Mouse (Mus musculus): ENCODE results near the gene Ankrd33b.

Ankrd33b gene

GRCm38 (mm10) chr15:31366596-31367480, 688 bp downstream of the Ankrd33b start:
- peak in 1 of 2 experiments; percentile 42 for DNase-seq

- peak; percentile 49 to 71 for DNase-seq
Observed at GRCm38 (mm10) chr15:31365720-31366591, 1.6 kb downstream of the Ankrd33b start.

- peak in 1 of 2 experiments; percentile 37 for DNase-seq
Observed at GRCm38 (mm10) chr15:31365041-31365719, 2.3 kb downstream of the Ankrd33b start.

- DNase-seq: peak; percentile 65 to 72
Observed at GRCm38 (mm10) chr15:31364396-31364795, 3.1 kb downstream of the Ankrd33b start.

- DNase-seq: peak in 1 of 2 experiments; percentile 22
Observed at GRCm38 (mm10) chr15:31363981-31364361, 3.6 kb downstream of the Ankrd33b start.

- DNase-seq: peak in 1 of 2 experiments; percentile 58
Observed at GRCm38 (mm10) chr15:31363241-31363980, 4.1 kb downstream of the Ankrd33b start.

GRCm38 (mm10) chr15:31361259-31361853, 6.2 kb downstream of the Ankrd33b start:
- DNase-seq: peak in 1 of 2 experiments; percentile 39

GRCm38 (mm10) chr15:31360593-31360992, 6.9 kb downstream of the Ankrd33b start:
- no peak for DNase-seq

- DNase-seq: peak; percentile 57 to 83
Observed at GRCm38 (mm10) chr15:31359805-31360204, 7.7 kb downstream of the Ankrd33b start.

- no peak for DNase-seq
Observed at GRCm38 (mm10) chr15:31352494-31353279, 14.8 kb downstream of the Ankrd33b start.

- DNase-seq: peak; percentile 34 to 70
Observed at GRCm38 (mm10) chr15:31349810-31350341, 17.6 kb downstream of the Ankrd33b start.

- no peak for DNase-seq
Observed at GRCm38 (mm10) chr15:31349046-31349445, 18.5 kb downstream of the Ankrd33b start.

GRCm38 (mm10) chr15:31348241-31348640, 19.3 kb downstream of the Ankrd33b start:
- no peak for DNase-seq

- no peak for DNase-seq
Observed at GRCm38 (mm10) chr15:31346508-31346907, 21.0 kb downstream of the Ankrd33b start.

- peak in 1 of 2 experiments; percentile 29 for DNase-seq
Observed at GRCm38 (mm10) chr15:31345366-31345765, 22.2 kb downstream of the Ankrd33b start.

- DNase-seq: peak in 1 of 2 experiments; percentile 29
Observed at GRCm38 (mm10) chr15:31344811-31345211, 22.7 kb downstream of the Ankrd33b start.

- peak; percentile 84 to 90 for DNase-seq
Observed at GRCm38 (mm10) chr15:31343602-31344001, 23.9 kb downstream of the Ankrd33b start.

- peak; percentile 59 to 79 for DNase-seq
Observed at GRCm38 (mm10) chr15:31342496-31342901, 25.0 kb downstream of the Ankrd33b start.

GRCm38 (mm10) chr15:31342001-31342400, 25.5 kb downstream of the Ankrd33b start:
- no peak for DNase-seq

GRCm38 (mm10) chr15:31338656-31339291, 28.8 kb downstream of the Ankrd33b start:
- DNase-seq: peak in 1 of 2 experiments; percentile 34

All from kidney, postnatal 25 days (tissue).